Mouse (Mus musculus): ENCODE measurements around the gene Prkcb.

DNA sequence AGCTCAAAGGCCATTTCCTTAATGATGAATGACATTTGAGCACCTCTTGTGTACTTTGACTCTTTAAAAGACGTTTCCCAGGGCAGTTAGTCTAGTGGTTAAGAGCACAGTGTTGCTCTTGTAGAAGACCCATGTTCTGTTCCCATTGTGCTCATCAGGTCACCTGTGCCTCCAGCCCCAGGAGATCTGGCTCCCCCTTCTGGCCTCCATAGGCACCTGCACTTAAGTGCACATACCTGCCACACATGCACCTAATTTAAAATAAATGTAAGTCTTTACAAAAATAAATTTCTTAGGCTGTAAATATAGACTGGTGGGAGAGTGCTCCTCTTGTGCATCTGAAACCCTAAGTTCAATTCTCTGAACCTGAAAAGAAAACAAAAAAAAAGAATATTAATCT, 335.2 kb downstream of the Prkcb start:
- no peak for TF ChIP-seq CTCF (IDR thresholded peaks at IDR 0.05; ENCODE audit: control insufficient read depth, insufficient read depth, insufficient read length)
- no peak for TF ChIP-seq MYOD1 (IDR thresholded peaks at IDR 0.05; ENCODE audit: control insufficient read depth, insufficient read length, low read depth)
- TF ChIP-seq USF1 (IDR thresholded peaks at IDR 0.05; ENCODE audit: low read depth), result no peak
- TF ChIP-seq MAX (IDR thresholded peaks at IDR 0.05), result no peak
